Mouse (Mus musculus) monocyte, adult 5-6 weeks (primary cell): ENCODE measurements around the gene Sec23ip. TPM values are rescaled to one million over a fixed set of nuclear protein-coding genes. Genes with fewer than 3 reads are reported as not detected.
"Not testable (repeated sequence)": the region's sequence is repeated elsewhere in the genome, so short reads cannot be mapped to it uniquely, and the experiment has no call there.

ENCODE experiments used
- ATAC-seq: fragments of 153-309, 156-312 bp; replicated peaks from 2 replicates; pipeline ENCODE4 v1.8.0; 2017; ENCODE audit warnings: mild to moderate bottlenecking; ENCODE audit not compliant: low TSS enrichment, insufficient number of reproducible peaks, severe bottlenecking, poor library complexity, low FRiP score
- total RNA-seq: library from RNA; stranded (forward); fragments of 200-1000, 200-491, 200-594 nt; gene quantifications from 3 replicates; pipeline ENCODE4 v1.2.3, GENCODE M21; 2017

Sec23ip gene
- 31.0 to 45.0 TPM (median 35.7 TPM) in 3 replicates for total RNA-seq

- peak; percentile 85 for ATAC-seq
These were observed at the start of gene Sec23ip for GRCm38 (mm10) chr7:128744684-128745485. TSS of gene Sec23ip (plus strand) at chr7:128744943.

- not testable (repeated sequence) for ATAC-seq
These were observed 44.8 kb upstream of the Sec23ip start for GRCm38 (mm10) chr7:128699959-128700358.

GRCm38 (mm10) chr7:128705735-128706134 is 39.0 kb upstream of the Sec23ip start:
- peak; percentile 85 for ATAC-seq

GRCm38 (mm10) chr7:128717991-128718390 is 26.8 kb upstream of the Sec23ip start:
- no peak for ATAC-seq

GRCm38 (mm10) chr7:128724761-128725160 is 20.0 kb upstream of the Sec23ip start:
- ATAC-seq, result peak; percentile 70

- ATAC-seq, result no peak
These were observed 19.6 kb upstream of the Sec23ip start for GRCm38 (mm10) chr7:128725189-128725588.

GRCm38 (mm10) chr7:128726999-128727398 is 17.7 kb upstream of the Sec23ip start:
- no peak for ATAC-seq

GRCm38 (mm10) chr7:128727701-128728100 is 17.0 kb upstream of the Sec23ip start:
- ATAC-seq, result no peak

- ATAC-seq, result 0 out of 2 replicates have a peak, but pooled peaks have one; percentile 38
These were observed 16.0 kb upstream of the Sec23ip start for GRCm38 (mm10) chr7:128728738-128729137.

- ATAC-seq, result no peak
These were observed 13.2 kb upstream of the Sec23ip start for GRCm38 (mm10) chr7:128731585-128731984.

GRCm38 (mm10) chr7:128738041-128738440 is 6.7 kb upstream of the Sec23ip start:
- ATAC-seq, result no peak

GRCm38 (mm10) chr7:128739116-128739461 is 5.7 kb upstream of the Sec23ip start:
- ATAC-seq, result no peak

GRCm38 (mm10) chr7:128739462-128740277 is 5.1 kb upstream of the Sec23ip start:
- peak; percentile 61 for ATAC-seq

- peak; percentile 59 for ATAC-seq
These were observed 4.4 kb upstream of the Sec23ip start, which contains the start of gene Mcmbp for GRCm38 (mm10) chr7:128740334-128740733. TSS of gene Mcmbp (minus strand) at chr7:128740495.

- ATAC-seq, result no peak
These were observed 845 bp upstream of the Sec23ip start for GRCm38 (mm10) chr7:128743898-128744297.

GRCm38 (mm10) chr7:128746151-128746550 is 1.4 kb downstream of the Sec23ip start:
- ATAC-seq, result no peak

GRCm38 (mm10) chr7:128748758-128749157 is 4.0 kb downstream of the Sec23ip start:
- ATAC-seq, result no peak

- ATAC-seq, result no peak
These were observed 5.6 kb downstream of the Sec23ip start for GRCm38 (mm10) chr7:128750296-128750695.

- no peak for ATAC-seq
These were observed 7.3 kb downstream of the Sec23ip start for GRCm38 (mm10) chr7:128752012-128752411.

GRCm38 (mm10) chr7:128755396-128755795 is 10.7 kb downstream of the Sec23ip start:
- no peak for ATAC-seq
